8 mouse cellular contexts compared by ENCODE assay signal in genomic region chr5:38158501-38158946, GRCm38 (mm10). TPM values are rescaled to one million over a fixed set of nuclear protein-coding genes. Genes with fewer than 3 reads are reported as not detected.
DNase-seq lines count a peak whose midpoint lies in the region; ATAC-seq lines count a peak whose summit lies in the region.

No protein-coding gene starts in this region.

- peaks cover 13% of the 10 kb centered on the region for H3K9me3 ChIP-seq in megakaryocyte, embryonic 14.5 days
- no peaks in the 10 kb centered on the region for H3K9me3 ChIP-seq in intestine, embryonic 14.5 days (ENCODE audit: control insufficient read depth, low read length)
- H3K9me3 ChIP-seq in midbrain, embryonic 16.5 days (replicated peaks; ENCODE audit: control insufficient read depth, low read length, poor library complexity, severe bottlenecking): no peaks in the 10 kb centered on the region

- peak overlapping the region; percentile 86 for H3K4me3 ChIP-seq in megakaryocyte, embryonic 14.5 days (replicated peaks)
- peak overlapping the region; percentile 84 for H3K4me3 ChIP-seq in intestine, embryonic 14.5 days (ENCODE audit: low read depth, low read length)
- peak overlapping the region; percentile 84 for H3K4me3 ChIP-seq in midbrain, embryonic 16.5 days (ENCODE audit: low read depth, low read length)

- peak; percentile 34 for DNase-seq in cerebellum, adult 11 months
- no peak for DNase-seq in cerebellum, adult 8-10 months
- peak; percentile 56 for DNase-seq in intestine, embryonic 14.5 days (ENCODE audit: low spot score)
- DNase-seq in Muller cell, postnatal 12 days (ENCODE audit: inconsistent ontology term): no peak

- H3K27ac ChIP-seq in intestine, embryonic 14.5 days (ENCODE audit: low read depth): no peak overlapping the region
- peak overlapping the region; percentile 98 for H3K27ac ChIP-seq in midbrain, embryonic 16.5 days (ENCODE audit: low read length)

- peaks cover 17% of the 10 kb centered on the region for H3K4me1 ChIP-seq in megakaryocyte, embryonic 14.5 days
- 0 out of 2 replicates have a peak, but pooled peaks cover 5% of the 10 kb centered on the region for H3K4me1 ChIP-seq in intestine, embryonic 14.5 days (replicated peaks; ENCODE audit: control insufficient read depth, insufficient read depth, low read length)
- peaks cover 48% of the 10 kb centered on the region for H3K4me1 ChIP-seq in midbrain, embryonic 16.5 days (ENCODE audit: control insufficient read depth, insufficient read depth, low read length)

- H3K36me3 ChIP-seq in megakaryocyte, embryonic 14.5 days (replicated peaks; ENCODE audit: low read length): no peaks in the 10 kb centered on the region
- peaks cover 30% of the 10 kb centered on the region for H3K36me3 ChIP-seq in intestine, embryonic 14.5 days (ENCODE audit: control insufficient read depth, insufficient read depth, low read length)
- H3K36me3 ChIP-seq in midbrain, embryonic 16.5 days (ENCODE audit: control insufficient read depth, insufficient read depth, low read length): peaks cover 29% of the 10 kb centered on the region

- peaks cover 81% of the 10 kb centered on the region for H3K27me3 ChIP-seq in megakaryocyte, embryonic 14.5 days (replicated peaks)
- peaks cover 24% of the 10 kb centered on the region for H3K27me3 ChIP-seq in intestine, embryonic 14.5 days (replicated peaks; ENCODE audit: control insufficient read depth, insufficient read depth, low read length)
- H3K27me3 ChIP-seq in midbrain, embryonic 16.5 days (ENCODE audit: control insufficient read depth, insufficient read depth, low read depth, low read length): no peaks in the 10 kb centered on the region

- no peak for ATAC-seq in megakaryocyte, adult 5-6 weeks (ENCODE audit: poor library complexity, severe bottlenecking)
- peak; percentile 2; the same call in 1 of the 2 replicates for ATAC-seq in intestine, embryonic 14.5 days (replicated peaks; ENCODE audit: low FRiP score, low TSS enrichment, low read depth)
- ATAC-seq in midbrain, embryonic 16.5 days: peak; percentile 57
- no peak for ATAC-seq in erythroblast, adult 5-6 weeks (replicated peaks; ENCODE audit: low FRiP score, poor library complexity, severe bottlenecking)

- H3K9ac ChIP-seq in intestine, embryonic 14.5 days (ENCODE audit: low read length): peak overlapping the region; percentile 72
- peak overlapping the region; percentile 99 for H3K9ac ChIP-seq in midbrain, embryonic 16.5 days (ENCODE audit: low read depth, low read length)

- H3K4me2 ChIP-seq in intestine, embryonic 14.5 days (ENCODE audit: low read length): peak overlapping the region; percentile 78
- peak overlapping the region; percentile 95 for H3K4me2 ChIP-seq in midbrain, embryonic 16.5 days (ENCODE audit: low read length)

- 6% methylated on average over 17 of the region's 17 CpGs for WGBS in intestine, embryonic 14.5 days
- under 1% methylated on average over 17 of the region's 17 CpGs for WGBS in midbrain, embryonic 16.5 days

RNA-seq across cellular contexts. Expression of gene Nsg1, which starts 1.2 kb away (rescaled TPM):
- polyA plus RNA-seq in megakaryocyte, embryonic 14.5 days (2012; ENCODE audit: insufficient read depth, low replicate concordance): not detected in 2 replicates
- 0.39 TPM in 1 of 2 replicates, not detected in the other for total RNA-seq in megakaryocyte, adult 5-6 weeks (2015)
- total RNA-seq in megakaryocyte, adult 5-6 weeks (2017): 1.2 TPM in 1 of 2 replicates, not detected in the other
- polyA plus RNA-seq in intestine, embryonic 14.5 days (2014; fragmentation: Nextera tagmentation; extraction: Ambion mirVana): 16.1 and 18.0 TPM in 2 replicates
- polyA plus RNA-seq in midbrain, embryonic 16.5 days (2015; fragmentation: Nextera tagmentation; extraction: Ambion mirVana): 1,570 and 1,631 TPM in 2 replicates
- total RNA-seq in erythroblast, adult 5-6 weeks (2015; ENCODE audit: low replicate concordance): not detected in 2 replicates
- total RNA-seq in erythroblast, adult 5-6 weeks (2017; ENCODE audit: low replicate concordance): not detected in 2 replicates

Comparison
In these comparisons a context has a peak if more than half of its experiments do, and no peak if none do; other contexts are left out.
1. DNase-seq: peak in cerebellum, adult 11 months (single experiment) and intestine, embryonic 14.5 days (single experiment); none in cerebellum, adult 8-10 months (single experiment) and Muller cell, postnatal 12 days (single experiment).
2. ATAC-seq: peak in intestine, embryonic 14.5 days (single experiment) and midbrain, embryonic 16.5 days (single experiment); none in megakaryocyte, adult 5-6 weeks (single experiment) and erythroblast, adult 5-6 weeks (single experiment).
3. RNA of gene Nsg1, which starts 1.2 kb away (polyA plus RNA-seq): 1,570 to 1,631 TPM in midbrain, embryonic 16.5 days; 16.1 to 18.0 TPM in intestine, embryonic 14.5 days and not detected in megakaryocyte, embryonic 14.5 days; every median in the first group is over 10 times any median in the second.
4. Peak in every context shown above with its lines, with median percentiles within 50 percentile points of each other: H3K4me3 ChIP-seq.